Mouse (Mus musculus): ENCODE data around the gene Dpp9. TPM values are rescaled to one million over a fixed set of nuclear protein-coding genes. Genes with fewer than 3 reads are reported as not detected.

Gene Dpp9
- polyA plus RNA-seq, 1 experiment from 2014 or later = 45.0 TPM

DNA sequence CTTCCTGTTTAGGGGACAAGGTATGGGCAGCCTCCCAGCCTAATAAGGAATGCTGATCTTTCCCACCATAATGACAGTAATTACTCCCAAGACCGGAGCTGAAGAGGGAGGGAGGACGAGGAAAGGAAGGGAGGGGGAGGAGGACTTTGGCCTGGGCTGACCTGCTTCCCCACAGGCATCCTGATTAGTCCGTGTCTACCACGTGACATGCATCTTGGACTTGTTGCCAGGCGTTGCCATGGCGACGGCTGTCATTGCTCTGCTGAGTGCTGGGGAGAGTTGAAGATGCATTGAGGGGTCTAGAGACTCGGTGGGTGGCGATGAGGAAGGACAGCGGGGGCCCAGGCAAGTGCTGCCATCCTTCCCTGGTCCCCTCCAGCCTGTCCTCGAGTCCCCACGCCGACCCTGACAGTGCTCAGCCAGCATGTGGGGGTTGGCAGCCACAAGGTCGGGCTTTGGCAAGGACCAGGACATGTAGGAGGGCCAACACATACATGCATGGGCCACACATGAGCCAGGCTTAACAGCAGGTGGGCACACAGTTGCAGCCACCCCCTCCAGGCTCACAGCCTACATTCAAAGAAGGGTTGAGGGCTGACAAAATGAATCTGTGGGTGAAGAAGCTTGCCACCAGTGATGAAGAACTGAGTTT, 15.2 kb upstream of the Dpp9 start:
- no peaks in the 10 kb centered on the region for H3K36me3 ChIP-seq (ENCODE audit: insufficient read depth, low read length)
- H3K4me1 ChIP-seq (ENCODE audit: insufficient read depth, low read length) = peaks cover 3% of the 10 kb centered on the region; the same call in 1 of the 2 replicates
- no peaks in the 10 kb centered on the region for H3K27me3 ChIP-seq (ENCODE audit: insufficient read depth, low read length)
- H3K4me2 ChIP-seq (replicated peaks; ENCODE audit: low read depth, low read length) = no peak overlapping the region
- no peak overlapping the region for H3K9ac ChIP-seq (replicated peaks; ENCODE audit: low read length)
- WGBS = 3% methylated on average over 14 of the region's 14 CpGs
- H3K9me3 ChIP-seq (ENCODE audit: low read length) = no peaks in the 10 kb centered on the region
- peak; percentile 75 for ATAC-seq (ENCODE audit: low FRiP score, low TSS enrichment)
- no peak overlapping the region for H3K27ac ChIP-seq (ENCODE audit: low read length)
- H3K4me3 ChIP-seq (ENCODE audit: low read length) = no peak overlapping the region

DNA sequence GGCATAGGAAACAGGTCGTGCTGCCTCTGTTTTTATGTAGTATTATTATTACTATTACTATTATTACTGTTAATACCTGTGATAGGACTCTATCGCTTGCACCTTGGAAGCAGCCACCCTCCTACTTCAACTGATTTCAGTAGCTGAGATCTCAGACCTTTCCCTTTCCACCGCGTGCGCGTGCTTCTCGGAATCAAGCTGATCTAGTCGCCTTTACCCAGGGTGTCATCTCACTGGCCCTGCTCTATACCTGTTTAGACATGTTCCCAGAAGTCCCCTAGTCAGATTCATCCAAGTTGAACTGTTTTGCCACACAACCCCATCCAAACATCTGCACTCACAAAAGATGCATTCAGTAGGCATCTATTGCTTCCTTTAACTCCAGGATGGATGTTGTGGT, 14.7 kb upstream of the Dpp9 start:
- Histone ChIP-seq H3K4me3 (ENCODE audit: low read length) (no peak overlapping the region), H3K4me2 (replicated peaks; ENCODE audit: low read depth, low read length) (no peak overlapping the region)
- ATAC-seq (ENCODE audit: low FRiP score, low TSS enrichment) = no peak

DNA sequence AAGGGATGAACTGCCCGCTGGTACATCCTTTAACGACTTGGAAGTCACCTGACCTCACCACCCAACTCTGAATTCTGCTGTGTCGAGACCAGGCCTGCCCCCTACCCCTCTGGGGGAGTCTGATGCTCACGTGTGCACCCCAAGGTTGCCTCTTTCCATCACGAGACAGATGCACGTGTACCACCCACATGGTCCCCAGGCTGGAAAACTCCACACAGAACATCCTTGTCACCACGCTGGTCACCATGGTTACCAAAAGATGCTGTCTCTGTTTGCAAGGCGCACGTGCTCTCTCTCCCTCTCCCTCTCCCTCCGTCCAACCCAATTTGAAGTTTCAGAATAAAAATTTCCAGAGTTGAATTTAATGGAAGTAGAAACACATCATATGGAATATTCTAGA, 11.2 kb upstream of the Dpp9 start:
- no peak overlapping the region for H3K27ac ChIP-seq (ENCODE audit: low read length)
- H3K27me3 ChIP-seq (ENCODE audit: insufficient read depth, low read length) = no peaks in the 10 kb centered on the region
- H3K4me1 ChIP-seq (ENCODE audit: insufficient read depth, low read length) = peaks cover 3% of the 10 kb centered on the region; the same call in 1 of the 2 replicates
- H3K4me2 ChIP-seq (replicated peaks; ENCODE audit: low read depth, low read length) = no peak overlapping the region
- 59% methylated on average over 10 of the region's 10 CpGs for WGBS
- no peaks in the 10 kb centered on the region for H3K36me3 ChIP-seq (ENCODE audit: insufficient read depth, low read length)
- H3K4me3 ChIP-seq (ENCODE audit: low read length) = no peak overlapping the region
- no peak overlapping the region for H3K9ac ChIP-seq (replicated peaks; ENCODE audit: low read length)
- no peak for ATAC-seq (ENCODE audit: low FRiP score, low TSS enrichment)
- H3K9me3 ChIP-seq (ENCODE audit: low read length) = no peaks in the 10 kb centered on the region

More for the DNA sequence above, 14.7 kb upstream of the Dpp9 start:
- H3K9me3 ChIP-seq (ENCODE audit: low read length) = no peaks in the 10 kb centered on the region
- H3K27me3 ChIP-seq (ENCODE audit: insufficient read depth, low read length) = no peaks in the 10 kb centered on the region
- no peaks in the 10 kb centered on the region for H3K36me3 ChIP-seq (ENCODE audit: insufficient read depth, low read length)
- no peak overlapping the region for H3K9ac ChIP-seq (replicated peaks; ENCODE audit: low read length)
- 62% methylated on average over 8 of the region's 8 CpGs for WGBS
- peaks cover 3% of the 10 kb centered on the region; the same call in 1 of the 2 replicates for H3K4me1 ChIP-seq (ENCODE audit: insufficient read depth, low read length)
- no peak overlapping the region for H3K27ac ChIP-seq (ENCODE audit: low read length)

DNA sequence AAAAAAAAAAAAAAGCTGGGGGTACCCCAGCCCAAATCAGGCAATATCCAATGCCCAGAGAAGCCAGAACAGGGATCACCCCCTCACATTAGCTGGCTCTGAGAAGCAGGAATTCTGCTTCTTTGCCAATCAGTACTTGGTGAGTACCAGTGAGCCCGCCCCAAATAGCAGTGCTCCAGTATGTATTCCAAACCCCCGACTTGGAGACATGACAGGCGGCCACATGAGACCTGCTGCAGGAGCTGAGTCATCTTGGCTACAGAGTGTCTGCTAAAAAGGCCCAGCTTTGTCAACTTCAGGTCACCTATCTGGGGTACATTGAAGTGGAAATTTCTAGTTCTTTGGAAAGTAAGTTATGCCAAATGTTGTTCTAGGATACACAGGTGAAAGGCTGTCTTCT, 7.9 kb upstream of the Dpp9 start:
- Histone ChIP-seq H3K36me3 (ENCODE audit: insufficient read depth, low read length) (no peaks in the 10 kb centered on the region), H3K27me3 (ENCODE audit: insufficient read depth, low read length) (no peaks in the 10 kb centered on the region), H3K9ac (replicated peaks; ENCODE audit: low read length) (no peak overlapping the region), H3K4me2 (replicated peaks; ENCODE audit: low read depth, low read length) (no peak overlapping the region), H3K27ac (ENCODE audit: low read length) (no peak overlapping the region), H3K4me1 (ENCODE audit: insufficient read depth, low read length) (no peaks in the 10 kb centered on the region), H3K4me3 (ENCODE audit: low read length) (no peak overlapping the region), H3K9me3 (ENCODE audit: low read length) (no peaks in the 10 kb centered on the region)
- 76% methylated on average over 3 of the region's 3 CpGs for WGBS
- no peak for ATAC-seq (ENCODE audit: low FRiP score, low TSS enrichment)

DNA sequence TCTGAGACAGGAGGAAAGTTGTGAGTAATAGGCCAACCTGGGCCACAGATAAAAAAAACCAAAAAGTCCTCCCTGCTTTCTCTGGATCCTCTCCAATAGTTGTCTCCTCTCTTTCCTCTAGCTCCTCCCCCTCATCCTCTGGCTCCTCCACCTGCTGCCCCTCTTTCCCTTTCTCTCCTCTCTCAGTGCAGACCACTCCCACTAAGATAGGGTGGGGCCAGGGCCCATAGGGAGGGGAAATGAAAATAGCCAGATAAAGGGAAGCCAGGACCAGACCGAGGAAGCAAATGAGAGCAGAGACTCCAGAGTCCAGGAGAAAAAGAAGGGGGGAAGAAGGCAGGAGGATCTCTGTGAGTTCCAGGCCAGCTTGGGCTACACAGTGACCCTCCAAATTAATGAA, 6.2 kb upstream of the Dpp9 start:
- Histone ChIP-seq H3K36me3 (ENCODE audit: insufficient read depth, low read length) (no peaks in the 10 kb centered on the region), H3K27me3 (ENCODE audit: insufficient read depth, low read length) (no peaks in the 10 kb centered on the region), H3K4me1 (ENCODE audit: insufficient read depth, low read length) (0 out of 2 replicates have a peak, but pooled peaks cover 3% of the 10 kb centered on the region), H3K9me3 (ENCODE audit: low read length) (no peaks in the 10 kb centered on the region), H3K4me3 (ENCODE audit: low read length) (no peak overlapping the region), H3K27ac (ENCODE audit: low read length) (no peak overlapping the region), H3K9ac (replicated peaks; ENCODE audit: low read length) (no peak overlapping the region), H3K4me2 (replicated peaks; ENCODE audit: low read depth, low read length) (no peak overlapping the region)
- no peak for ATAC-seq (ENCODE audit: low FRiP score, low TSS enrichment)
- WGBS = 17% methylated on average over 1 of the region's 1 CpGs

DNA sequence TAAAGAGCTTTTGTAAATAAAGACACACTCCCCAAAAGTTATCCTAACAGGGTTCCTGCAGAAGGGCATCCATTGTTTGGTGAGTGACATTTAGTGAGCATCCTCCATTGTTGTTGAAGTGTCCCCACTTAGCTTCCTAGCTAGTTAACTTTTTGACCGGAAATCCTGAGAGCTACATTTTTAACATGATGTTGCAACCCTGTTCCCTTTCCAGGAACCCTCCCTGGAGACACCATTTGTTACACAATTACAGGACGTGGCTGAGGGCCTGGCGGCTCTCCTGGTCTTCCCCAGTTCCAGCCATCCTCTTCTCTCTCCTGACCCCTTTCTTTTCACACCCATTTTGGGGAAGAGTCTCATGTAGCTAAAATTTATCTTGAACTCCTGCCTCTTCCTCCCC, 1.1 kb upstream of the Dpp9 start:
- WGBS = 43% methylated on average over 3 of the region's 3 CpGs
- Histone ChIP-seq H3K4me2 (replicated peaks; ENCODE audit: low read depth, low read length) (no peak overlapping the region; the same call in 1 of the 2 replicates), H3K27ac (ENCODE audit: low read length) (peak overlapping the region; percentile 14; the same call in 1 of the 2 replicates), H3K4me1 (ENCODE audit: insufficient read depth, low read length) (peaks cover 27% of the 10 kb centered on the region), H3K36me3 (ENCODE audit: insufficient read depth, low read length) (0 out of 2 replicates have a peak, but pooled peaks cover 2% of the 10 kb centered on the region), H3K4me3 (ENCODE audit: low read length) (no peak overlapping the region), H3K9me3 (ENCODE audit: low read length) (no peaks in the 10 kb centered on the region), H3K9ac (replicated peaks; ENCODE audit: low read length) (no peak overlapping the region), H3K27me3 (ENCODE audit: insufficient read depth, low read length) (no peaks in the 10 kb centered on the region)
- ATAC-seq (ENCODE audit: low FRiP score, low TSS enrichment) = no peak

DNA sequence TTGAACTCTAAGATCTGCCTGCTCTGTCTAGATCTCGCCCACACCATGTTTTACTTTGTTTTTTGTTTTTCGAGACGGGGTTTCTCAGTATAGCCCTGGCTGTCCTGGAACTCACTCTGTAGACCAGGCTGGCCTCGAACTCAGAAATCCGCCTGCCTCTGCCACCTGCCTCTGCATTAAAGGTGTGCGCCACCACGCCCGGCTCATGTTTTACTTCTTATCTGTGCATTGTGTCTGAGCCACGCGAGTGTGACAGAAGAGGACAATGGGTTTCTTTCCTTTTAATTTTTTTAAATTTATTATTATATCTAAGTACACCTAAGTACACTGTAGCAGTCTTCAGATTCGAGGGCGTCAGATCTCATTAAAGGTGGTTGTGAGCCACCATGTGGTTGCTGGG, 546 bp upstream of the Dpp9 start:
- Histone ChIP-seq H3K27ac (ENCODE audit: low read length) (peak overlapping the region; percentile 90), H3K36me3 (ENCODE audit: insufficient read depth, low read length) (0 out of 2 replicates have a peak, but pooled peaks cover 2% of the 10 kb centered on the region), H3K4me2 (replicated peaks; ENCODE audit: low read depth, low read length) (peak overlapping the region; percentile 67), H3K4me1 (ENCODE audit: insufficient read depth, low read length) (peaks cover 27% of the 10 kb centered on the region), H3K4me3 (ENCODE audit: low read length) (peak overlapping the region; percentile 87), H3K27me3 (ENCODE audit: insufficient read depth, low read length) (no peaks in the 10 kb centered on the region), H3K9ac (replicated peaks; ENCODE audit: low read length) (peak overlapping the region; percentile 92), H3K9me3 (ENCODE audit: low read length) (no peaks in the 10 kb centered on the region)
- WGBS = 43% methylated on average over 12 of the region's 12 CpGs
- no peak; the same call in 1 of the 2 replicates for ATAC-seq (ENCODE audit: low FRiP score, low TSS enrichment)

DNA sequence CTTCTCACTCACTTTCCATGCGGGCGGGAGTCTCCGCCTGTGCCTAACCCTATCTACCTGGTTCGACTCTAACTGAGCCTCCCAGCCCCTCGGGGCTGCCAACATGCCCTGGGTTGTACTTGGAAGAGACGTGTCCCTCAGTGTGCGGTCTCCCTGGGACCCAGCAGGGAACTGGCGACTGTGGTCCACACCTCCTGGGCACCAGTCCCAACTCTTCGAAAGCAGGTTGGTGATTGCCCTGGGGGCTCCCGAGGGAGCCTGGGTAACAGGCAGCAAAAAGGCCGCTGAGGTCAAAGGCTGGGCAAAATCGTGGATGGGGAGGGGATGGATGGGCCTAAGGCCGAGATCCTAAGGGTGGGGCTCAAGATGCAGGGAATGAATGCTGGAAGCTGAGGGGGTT, 1.0 kb downstream of the Dpp9 start:
- Histone ChIP-seq H3K9me3 (ENCODE audit: low read length) (no peaks in the 10 kb centered on the region), H3K27me3 (ENCODE audit: insufficient read depth, low read length) (no peaks in the 10 kb centered on the region), H3K4me3 (ENCODE audit: low read length) (peak overlapping the region; percentile 87), H3K9ac (replicated peaks; ENCODE audit: low read length) (peak overlapping the region; percentile 92), H3K4me1 (ENCODE audit: insufficient read depth, low read length) (peaks cover 31% of the 10 kb centered on the region), H3K4me2 (replicated peaks; ENCODE audit: low read depth, low read length) (peak overlapping the region; percentile 67), H3K36me3 (ENCODE audit: insufficient read depth, low read length) (0 out of 2 replicates have a peak, but pooled peaks cover 2% of the 10 kb centered on the region), H3K27ac (ENCODE audit: low read length) (no peak overlapping the region)
- no peak for ATAC-seq (ENCODE audit: low FRiP score, low TSS enrichment)
- WGBS = 69% methylated on average over 13 of the region's 13 CpGs

DNA sequence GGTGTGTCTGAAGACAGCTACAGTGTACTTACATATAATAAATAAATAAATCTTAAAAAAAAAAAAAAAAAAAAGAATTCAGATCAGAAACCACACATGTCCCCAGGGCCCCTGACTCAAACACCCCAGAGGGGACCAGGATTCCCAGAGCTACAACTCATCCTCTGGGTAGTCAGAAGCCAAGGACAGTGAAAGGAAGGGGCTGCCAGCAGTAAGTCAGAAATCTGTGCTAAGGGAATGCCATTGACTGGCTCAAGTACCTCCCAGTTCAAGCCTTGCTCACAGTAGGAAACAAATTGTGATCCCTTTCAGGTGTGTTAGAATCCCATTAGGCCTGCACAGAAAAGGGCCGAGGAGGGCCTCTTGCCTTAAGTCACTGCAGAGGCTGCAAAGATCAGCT, 4.5 kb downstream of the Dpp9 start:
- H3K9me3 ChIP-seq (ENCODE audit: low read length) = no peaks in the 10 kb centered on the region
- H3K4me1 ChIP-seq (ENCODE audit: insufficient read depth, low read length) = peaks cover 23% of the 10 kb centered on the region
- H3K4me2 ChIP-seq (replicated peaks; ENCODE audit: low read depth, low read length) = no peak overlapping the region
- no peak for ATAC-seq (ENCODE audit: low FRiP score, low TSS enrichment)
- no peak overlapping the region for H3K27ac ChIP-seq (ENCODE audit: low read length)
- peaks cover 25% of the 10 kb centered on the region for H3K36me3 ChIP-seq (ENCODE audit: insufficient read depth, low read length)
- WGBS = 91% methylated on average over 1 of the region's 1 CpGs
- no peak overlapping the region for H3K9ac ChIP-seq (replicated peaks; ENCODE audit: low read length)
- no peaks in the 10 kb centered on the region for H3K27me3 ChIP-seq (ENCODE audit: insufficient read depth, low read length)
- no peak overlapping the region for H3K4me3 ChIP-seq (ENCODE audit: low read length)

DNA sequence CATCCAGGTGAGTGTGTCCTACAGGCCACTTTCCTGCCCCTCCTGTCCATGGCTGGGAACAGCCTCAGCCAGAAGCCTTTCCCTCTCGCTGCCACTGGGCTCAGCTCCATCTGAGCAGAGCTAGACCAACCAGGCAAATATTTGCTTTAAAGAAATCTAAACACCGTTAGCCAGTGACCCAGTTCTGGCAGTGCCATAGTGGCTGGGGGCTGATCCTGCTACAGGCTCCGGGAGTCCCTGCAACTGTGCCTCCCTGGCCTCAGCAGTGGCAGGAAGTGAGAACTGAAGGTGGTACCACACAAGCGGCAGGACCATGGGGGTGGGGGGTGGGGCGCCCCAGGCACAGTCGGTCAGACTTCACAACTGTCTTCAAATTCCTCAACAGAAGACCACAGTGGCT, 6.0 kb downstream of the Dpp9 start:
- Histone ChIP-seq H3K27ac (ENCODE audit: low read length) (no peak overlapping the region), H3K36me3 (ENCODE audit: insufficient read depth, low read length) (peaks cover 39% of the 10 kb centered on the region), H3K4me3 (ENCODE audit: low read length) (no peak overlapping the region), H3K27me3 (ENCODE audit: insufficient read depth, low read length) (no peaks in the 10 kb centered on the region), H3K9me3 (ENCODE audit: low read length) (no peaks in the 10 kb centered on the region), H3K4me1 (ENCODE audit: insufficient read depth, low read length) (peaks cover 17% of the 10 kb centered on the region), H3K9ac (replicated peaks; ENCODE audit: low read length) (no peak overlapping the region), H3K4me2 (replicated peaks; ENCODE audit: low read depth, low read length) (no peak overlapping the region)
- WGBS = 47% methylated on average over 6 of the region's 6 CpGs
- no peak for ATAC-seq (ENCODE audit: low FRiP score, low TSS enrichment)
